Mouse (Mus musculus) testis, adult 2 months (tissue): ENCODE data around the gene Cds2.

Experiments used
- CTCF ChIP-seq: fragments of 200-500 bp; IDR thresholded peaks from 2 replicates; pipeline ENCODE4 v1.5.1; 2012; ENCODE audit warnings: low read depth, mild to moderate bottlenecking, inconsistent platforms, low read length, moderate library complexity; ENCODE audit not compliant: control insufficient read depth, insufficient read depth, insufficient replicate concordance
- POLR2A ChIP-seq: fragments of 200-500 bp; IDR thresholded peaks from 2 replicates; pipeline ENCODE4 v1.6.1; 2012; ENCODE audit warnings: low read depth, mild to moderate bottlenecking, inconsistent platforms, low read length, moderate library complexity; ENCODE audit not compliant: control insufficient read depth

GRCm38 (mm10) chr2:132320516-132320915 lies 57.6 kb downstream of the Cds2 start:
- TF ChIP-seq POLR2A (no peak), CTCF (no peak)
